Mouse (Mus musculus) intestine, embryonic 15.5 days (tissue): ENCODE data around the gene Rab12. TPM values are rescaled to one million over a fixed set of nuclear protein-coding genes. Genes with fewer than 3 reads are reported as not detected.

ENCODE experiments used
- ATAC-seq: fragments of 200-750 bp; cut with Nextera tagmentation; 2 replicates; pipeline ENCODE4 v1.8.0; 2017; ENCODE audit warnings: moderate TSS enrichment, moderate library complexity
- H3K27ac ChIP-seq: fragments of 300-500 bp; sonication (generic); 2 replicates; pipeline ENCODE4 v1.5.1; 2015; ENCODE audit warnings: mild to moderate bottlenecking, inconsistent platforms
- H3K27me3 ChIP-seq: fragments of 300-500 bp; sonication (generic); replicated peaks from 2 replicates; pipeline ENCODE4 v1.6.1; 2015; ENCODE audit warnings: inconsistent platforms
- H3K36me3 ChIP-seq: fragments of 300-500 bp; sonication (generic); 2 replicates; pipeline ENCODE4 v1.6.1; 2015; ENCODE audit warnings: inconsistent platforms
- H3K4me1 ChIP-seq: fragments of 300-500 bp; sonication (generic); replicated peaks from 2 replicates; pipeline ENCODE4 v1.6.1; 2015; ENCODE audit warnings: inconsistent platforms
- H3K4me2 ChIP-seq: fragments of 300-500 bp; sonication (generic); replicated peaks from 2 replicates; pipeline ENCODE4 v1.6.1; 2015; ENCODE audit warnings: mild to moderate bottlenecking, inconsistent platforms
- H3K4me3 ChIP-seq: fragments of 300-500 bp; sonication (generic); replicated peaks from 2 replicates; pipeline ENCODE4 v1.5.1; 2015; ENCODE audit warnings: inconsistent platforms
- H3K9ac ChIP-seq: fragments of 300-500 bp; sonication (generic); 2 replicates; pipeline ENCODE4 v1.6.1; 2015; ENCODE audit warnings: inconsistent platforms
- H3K9me3 ChIP-seq: fragments of 300-500 bp; sonication (generic); 2 replicates; pipeline ENCODE4 v1.6.1; 2016; ENCODE audit warnings: inconsistent platforms
- WGBS: fragments of 180-500 bp; shearing (Covaris S2); methylation state at CpG from one replicate; pipeline ENCODE4 v1.1.7; 2015; 5-methylcytosine and 5-hydroxymethylcytosine counted together
- polyA plus RNA-seq: library from polyadenylated mRNA; unstranded; fragments of >200 nt; fragmentation: Nextera tagmentation; extraction: Ambion mirVana; gene quantifications from 2 replicates; pipeline ENCODE4 v1.2.1, GENCODE M21; 2015

Gene Rab12
- polyA plus RNA-seq, 1 experiment from 2014 or later, result 32.5 TPM

GRCm38 (mm10) chr17:66486576-66486975 lies 33.0 kb downstream of the Rab12 start:
- no peaks in the 10 kb centered on the region for H3K27me3 ChIP-seq
- no peaks in the 10 kb centered on the region for H3K36me3 ChIP-seq
- no peak overlapping the region for H3K27ac ChIP-seq
- H3K9me3 ChIP-seq, result no peaks in the 10 kb centered on the region
- 92% methylated on average over 6 of the region's 6 CpGs for WGBS
- no peak overlapping the region for H3K4me2 ChIP-seq
- no peak overlapping the region for H3K9ac ChIP-seq
- no peak for ATAC-seq
- 0 out of 2 replicates have a peak, but pooled peaks cover 2% of the 10 kb centered on the region for H3K4me1 ChIP-seq
- no peak overlapping the region for H3K4me3 ChIP-seq

DNA sequence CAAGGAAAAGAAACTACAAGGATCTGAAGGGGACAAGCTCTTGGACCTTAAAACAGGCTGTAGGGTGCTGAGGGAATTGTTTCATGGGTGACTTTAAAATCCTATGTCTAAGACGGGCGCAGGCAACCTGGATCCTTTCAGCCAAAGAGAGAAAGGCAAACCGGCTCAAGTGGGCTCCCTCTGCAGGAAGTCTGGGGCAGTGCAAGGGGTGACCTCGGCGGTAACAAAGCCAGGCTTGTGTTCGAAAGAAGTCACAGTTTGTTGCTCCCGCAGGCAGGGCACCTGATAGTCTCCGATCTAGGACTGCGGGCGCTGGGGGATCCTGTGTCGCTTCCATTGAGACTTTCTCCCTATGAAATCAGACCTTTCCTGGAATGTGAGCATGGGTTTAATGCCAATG lies 33.8 kb downstream of the Rab12 start:
- peak overlapping the region; percentile 33 for H3K4me2 ChIP-seq
- H3K9me3 ChIP-seq, result no peaks in the 10 kb centered on the region
- H3K4me1 ChIP-seq, result 0 out of 2 replicates have a peak, but pooled peaks cover 2% of the 10 kb centered on the region
- H3K9ac ChIP-seq, result no peak overlapping the region
- H3K27me3 ChIP-seq, result no peaks in the 10 kb centered on the region
- ATAC-seq, result no peak
- no peak overlapping the region for H3K27ac ChIP-seq
- 11% methylated on average over 11 of the region's 11 CpGs for WGBS
- no peak overlapping the region for H3K4me3 ChIP-seq
- H3K36me3 ChIP-seq, result no peaks in the 10 kb centered on the region

GRCm38 (mm10) chr17:66484965-66485364 lies 34.6 kb downstream of the Rab12 start:
- H3K9ac ChIP-seq, result no peak overlapping the region
- H3K36me3 ChIP-seq, result no peaks in the 10 kb centered on the region
- no peak overlapping the region for H3K4me3 ChIP-seq
- H3K9me3 ChIP-seq, result no peaks in the 10 kb centered on the region
- WGBS, result 65% methylated on average over 2 of the region's 2 CpGs
- H3K27me3 ChIP-seq, result 0 out of 2 replicates have a peak, but pooled peaks cover 4% of the 10 kb centered on the region
- no peak overlapping the region for H3K27ac ChIP-seq
- H3K4me1 ChIP-seq, result peaks cover 6% of the 10 kb centered on the region; the same call in 1 of the 2 replicates
- no peak overlapping the region for H3K4me2 ChIP-seq
- ATAC-seq, result no peak

DNA sequence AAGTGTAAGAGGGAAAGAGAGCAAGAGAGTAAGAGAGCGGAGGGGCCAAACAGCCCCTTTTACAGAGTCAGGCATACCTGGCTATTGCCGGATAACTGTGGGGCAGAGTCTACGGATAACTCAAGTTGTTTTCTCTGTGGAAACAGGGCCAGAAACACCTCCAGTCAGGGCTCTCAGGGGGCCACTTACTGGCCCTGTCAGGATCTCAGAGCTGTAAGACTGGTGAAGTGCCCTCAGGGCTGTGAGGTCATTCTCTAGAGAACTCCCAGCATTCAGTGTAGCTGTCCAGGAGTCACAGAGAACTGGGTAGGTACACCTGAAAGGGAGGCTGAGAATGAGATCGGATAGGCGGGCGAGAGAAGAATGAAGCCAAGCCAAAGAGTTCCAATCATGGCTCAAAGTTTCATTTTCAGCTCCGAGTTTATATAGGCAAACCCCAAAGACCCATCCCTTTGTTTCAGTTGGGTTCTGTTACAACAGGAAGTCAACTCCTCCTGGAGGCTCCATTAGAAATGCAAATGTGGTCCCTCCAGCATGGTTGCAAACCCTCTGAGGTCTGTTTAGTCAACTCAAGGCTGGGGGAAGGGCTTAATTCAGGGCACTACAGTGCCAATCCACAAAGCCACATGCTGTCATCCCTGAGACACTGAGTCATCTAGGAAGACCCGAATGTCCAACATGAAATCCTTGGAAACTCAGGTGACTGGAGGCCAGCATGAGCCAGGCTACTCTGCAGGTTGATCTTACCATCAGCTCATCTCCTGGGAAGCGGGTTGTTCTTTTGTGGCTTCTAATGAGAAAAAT lies 35.7 kb downstream of the Rab12 start:
- WGBS, result 82% methylated on average over 9 of the region's 9 CpGs
- peaks cover 10% of the 10 kb centered on the region; the same call in 1 of the 2 replicates for H3K4me1 ChIP-seq
- H3K9ac ChIP-seq, result no peak overlapping the region

DNA sequence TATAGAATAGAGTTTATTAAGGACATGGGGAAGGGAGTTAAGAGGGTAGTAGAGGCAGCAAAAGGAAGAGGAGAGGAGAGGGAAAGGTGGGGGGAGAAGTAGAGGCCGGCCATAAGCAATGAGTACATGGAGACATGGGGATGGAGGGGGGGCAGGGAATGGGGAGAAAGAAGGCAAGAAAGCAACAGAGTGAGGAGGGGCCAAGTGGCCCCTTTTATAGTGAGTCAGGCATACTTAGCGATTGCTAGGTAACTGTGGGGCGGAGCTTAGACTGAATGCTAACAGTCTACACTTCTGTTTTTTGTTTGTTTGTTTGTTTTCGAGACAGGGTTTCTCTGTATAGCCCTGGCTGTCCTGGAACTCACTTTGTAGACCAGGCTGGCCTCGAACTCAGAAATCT lies 38.2 kb downstream of the Rab12 start:
- Histone ChIP-seq H3K36me3 (no peaks in the 10 kb centered on the region), H3K4me2 (no peak overlapping the region), H3K27ac (no peak overlapping the region), H3K9ac (no peak overlapping the region), H3K4me1 (peaks cover 10% of the 10 kb centered on the region; the same call in 1 of the 2 replicates), H3K4me3 (no peak overlapping the region), H3K9me3 (no peaks in the 10 kb centered on the region), H3K27me3 (peaks cover 4% of the 10 kb centered on the region; the same call in 1 of the 2 replicates)
- no peak for ATAC-seq
- 79% methylated on average over 5 of the region's 5 CpGs for WGBS

More for the DNA sequence above, 35.7 kb downstream of the Rab12 start:
- H3K4me3 ChIP-seq, result no peak overlapping the region
- H3K9me3 ChIP-seq, result no peaks in the 10 kb centered on the region
- H3K27me3 ChIP-seq, result peaks cover 4% of the 10 kb centered on the region; the same call in 1 of the 2 replicates
- no peak overlapping the region for H3K27ac ChIP-seq
- no peak overlapping the region for H3K4me2 ChIP-seq
- no peak for ATAC-seq
- no peaks in the 10 kb centered on the region for H3K36me3 ChIP-seq

DNA sequence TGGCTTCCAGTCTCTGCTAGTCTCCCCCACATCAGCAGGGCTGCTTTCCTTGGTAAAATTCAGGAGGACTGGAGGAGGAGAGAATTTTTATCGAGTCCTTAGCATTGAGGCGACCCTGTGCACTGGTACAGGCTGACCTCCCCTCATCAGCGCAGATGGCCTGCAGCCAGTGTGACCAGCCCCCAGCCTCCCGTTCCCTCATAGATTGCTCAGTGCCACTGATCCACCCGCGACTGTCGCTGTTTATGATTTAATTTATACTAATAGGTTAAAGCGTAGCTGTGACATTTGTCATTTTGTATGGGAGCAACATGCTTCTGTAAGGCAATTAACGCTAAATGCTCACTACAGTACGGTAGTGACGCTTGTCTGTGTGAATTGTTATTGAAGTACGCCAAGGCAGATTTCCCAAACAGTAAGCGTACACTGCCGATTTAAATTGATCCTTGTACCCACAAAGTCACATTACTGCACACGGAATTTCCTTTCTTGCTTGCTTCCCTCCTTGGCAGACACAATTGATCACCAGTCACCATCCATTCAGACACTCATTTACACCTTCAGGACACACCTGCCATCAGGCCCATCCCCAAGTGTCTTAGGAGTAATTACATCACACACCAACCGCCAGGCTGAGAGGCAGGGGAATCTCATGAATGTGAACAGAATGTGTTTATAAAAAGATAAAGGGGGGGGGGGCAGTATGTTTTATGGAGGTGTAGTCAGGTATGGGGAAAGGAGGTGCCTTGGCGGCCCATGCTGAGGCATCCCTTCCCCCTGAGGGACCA lies 38.8 kb downstream of the Rab12 start:
- Histone ChIP-seq H3K4me1 (peaks cover 8% of the 10 kb centered on the region; the same call in 1 of the 2 replicates), H3K4me3 (no peak overlapping the region), H3K4me2 (peak overlapping the region; percentile 47), H3K9me3 (no peaks in the 10 kb centered on the region), H3K27ac (no peak overlapping the region), H3K36me3 (no peaks in the 10 kb centered on the region), H3K9ac (no peak overlapping the region), H3K27me3 (peaks cover 4% of the 10 kb centered on the region; the same call in 1 of the 2 replicates)
- WGBS, result 36% methylated on average over 17 of the region's 17 CpGs
- peak; percentile 28; the same call in 1 of the 2 replicates for ATAC-seq

- Histone ChIP-seq H3K4me1 (peaks cover 8% of the 10 kb centered on the region; the same call in 1 of the 2 replicates), H3K27me3 (peaks cover 4% of the 10 kb centered on the region; the same call in 1 of the 2 replicates), H3K27ac (no peak overlapping the region), H3K4me3 (0 out of 2 replicates have a peak overlapping the region, but pooled peaks have one; percentile 9), H3K9ac (no peak overlapping the region), H3K4me2 (peak overlapping the region; percentile 47), H3K36me3 (no peaks in the 10 kb centered on the region), H3K9me3 (no peaks in the 10 kb centered on the region)
- peak; percentile 55; the same call in 1 of the 2 replicates for ATAC-seq
- 27% methylated on average over 21 of the region's 21 CpGs for WGBS
Observed at GRCm38 (mm10) chr17:66479813-66480490, 39.6 kb downstream of the Rab12 start.

- Histone ChIP-seq H3K9ac (no peak overlapping the region), H3K4me3 (no peak overlapping the region), H3K4me2 (peak overlapping the region; percentile 47), H3K36me3 (no peaks in the 10 kb centered on the region), H3K9me3 (no peaks in the 10 kb centered on the region), H3K27ac (no peak overlapping the region), H3K4me1 (peaks cover 8% of the 10 kb centered on the region; the same call in 1 of the 2 replicates), H3K27me3 (peaks cover 4% of the 10 kb centered on the region; the same call in 1 of the 2 replicates)
- 22% methylated on average over 13 of the region's 13 CpGs for WGBS
- ATAC-seq, result 0 out of 2 replicates have a peak, but pooled peaks have one; percentile 28
Observed at GRCm38 (mm10) chr17:66479311-66479710, 40.2 kb downstream of the Rab12 start.

DNA sequence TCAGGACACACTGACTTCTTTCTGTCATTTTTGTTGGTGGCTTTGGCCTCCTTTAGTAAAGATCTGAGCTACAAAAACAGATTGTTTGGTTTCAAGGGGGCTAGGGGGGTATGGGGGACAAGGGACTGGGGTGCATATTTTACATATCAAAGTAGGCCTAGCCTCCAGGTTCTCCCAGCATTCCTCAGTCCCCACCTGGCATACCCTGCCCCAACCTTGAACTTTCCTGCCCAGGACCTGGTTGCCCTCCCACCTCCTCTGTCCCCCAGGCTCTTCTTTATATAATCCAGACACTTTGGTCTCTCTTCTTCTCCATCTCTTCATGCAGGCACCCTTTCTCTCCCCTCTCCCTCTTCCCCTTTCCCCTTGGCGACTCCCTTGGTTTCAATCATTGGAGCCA lies 46.3 kb downstream of the Rab12 start:
- H3K27me3 ChIP-seq, result no peaks in the 10 kb centered on the region
- H3K9me3 ChIP-seq, result no peaks in the 10 kb centered on the region
- no peaks in the 10 kb centered on the region for H3K4me1 ChIP-seq
- H3K4me3 ChIP-seq, result no peak overlapping the region
- no peak overlapping the region for H3K27ac ChIP-seq
- no peak for ATAC-seq
- 91% methylated on average over 1 of the region's 1 CpGs for WGBS
- no peak overlapping the region for H3K4me2 ChIP-seq
- H3K36me3 ChIP-seq, result no peaks in the 10 kb centered on the region
- no peak overlapping the region for H3K9ac ChIP-seq

DNA sequence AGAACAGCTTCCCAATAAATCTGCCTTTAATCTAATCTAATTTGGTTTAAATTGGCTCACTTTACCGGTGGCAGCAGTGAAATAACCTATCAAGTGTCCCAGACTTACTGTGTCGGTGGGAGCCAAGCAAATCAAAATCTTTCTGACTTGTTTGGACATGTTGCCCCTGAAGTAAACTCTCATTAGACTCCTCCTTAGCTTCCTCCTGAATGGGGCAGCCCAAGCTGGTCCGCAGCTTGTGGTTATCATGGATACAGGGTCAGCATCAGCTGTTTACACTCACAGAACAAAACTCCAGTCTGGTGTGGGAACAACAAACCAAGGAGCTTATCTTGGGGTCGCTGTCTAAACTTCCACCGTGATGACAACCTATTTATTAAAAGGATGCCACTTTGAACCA lies 47.8 kb downstream of the Rab12 start:
- 41% methylated on average over 5 of the region's 5 CpGs for WGBS
- H3K4me3 ChIP-seq, result no peak overlapping the region
- no peak overlapping the region for H3K4me2 ChIP-seq
- H3K27me3 ChIP-seq, result no peaks in the 10 kb centered on the region
- ATAC-seq, result no peak
- no peak overlapping the region for H3K27ac ChIP-seq
- no peaks in the 10 kb centered on the region for H3K4me1 ChIP-seq
- no peaks in the 10 kb centered on the region for H3K36me3 ChIP-seq
- no peaks in the 10 kb centered on the region for H3K9me3 ChIP-seq
- H3K9ac ChIP-seq, result no peak overlapping the region

- ATAC-seq, result no peak
- Histone ChIP-seq H3K4me2 (no peak overlapping the region), H3K9me3 (no peaks in the 10 kb centered on the region), H3K36me3 (no peaks in the 10 kb centered on the region), H3K27ac (no peak overlapping the region), H3K9ac (no peak overlapping the region), H3K4me1 (no peaks in the 10 kb centered on the region), H3K27me3 (no peaks in the 10 kb centered on the region), H3K4me3 (no peak overlapping the region)
- WGBS, result 61% methylated on average over 4 of the region's 4 CpGs
Observed at GRCm38 (mm10) chr17:66471252-66471651, 48.3 kb downstream of the Rab12 start.

- Histone ChIP-seq H3K27ac (no peak overlapping the region), H3K9ac (no peak overlapping the region), H3K4me2 (no peak overlapping the region), H3K36me3 (no peaks in the 10 kb centered on the region), H3K4me3 (no peak overlapping the region), H3K9me3 (no peaks in the 10 kb centered on the region), H3K4me1 (no peaks in the 10 kb centered on the region), H3K27me3 (no peaks in the 10 kb centered on the region)
- 60% methylated on average over 8 of the region's 8 CpGs for WGBS
- ATAC-seq, result no peak
Observed at GRCm38 (mm10) chr17:66470020-66470419, 49.5 kb downstream of the Rab12 start.
